Mouse (Mus musculus) ES-Bruce4 (cell line): Measurements from ENCODE around the gene Srsf2. TPM values are rescaled to one million over a fixed set of nuclear protein-coding genes. Genes with fewer than 3 reads are reported as not detected.
"Not testable (repeated sequence)": the region's sequence is repeated elsewhere in the genome, so short reads cannot be mapped to it uniquely, and the experiment has no call there.

Experiments
- H3K27ac ChIP-seq: 2 replicates; pipeline ENCODE4 v1.5.1; 2012; ENCODE audit warnings: low read length, inconsistent platforms; ENCODE audit not compliant: insufficient read depth
- H3K27me3 ChIP-seq: 2 replicates; pipeline ENCODE4 v1.6.1; 2012; ENCODE audit warnings: mild to moderate bottlenecking, low read length, inconsistent platforms; ENCODE audit not compliant: control insufficient read depth, poor library complexity, insufficient read depth, severe bottlenecking
- H3K36me3 ChIP-seq: 2 replicates; pipeline ENCODE4 v1.6.1; 2012; ENCODE audit warnings: inconsistent platforms, mild to moderate bottlenecking, low read length, moderate library complexity; ENCODE audit not compliant: control insufficient read depth, poor library complexity, insufficient read depth, severe bottlenecking
- H3K4me1 ChIP-seq: one replicate; pipeline ENCODE4 v1.8.1; 2011; ENCODE audit warnings: low read length; ENCODE audit not compliant: control insufficient read depth, insufficient read depth
- H3K4me3 ChIP-seq: 2 replicates; pipeline ENCODE4 v1.5.1; 2011; ENCODE audit warnings: low read depth, mild to moderate bottlenecking, low read length
- H3K9ac ChIP-seq: 2 replicates; pipeline ENCODE4 v1.6.1; 2012; ENCODE audit warnings: low read depth, mild to moderate bottlenecking, inconsistent platforms; ENCODE audit not compliant: poor library complexity, severe bottlenecking
- H3K9me3 ChIP-seq: replicated peaks from 2 replicates; pipeline ENCODE4 v1.6.1; 2012; ENCODE audit warnings: mild to moderate bottlenecking, low read length, inconsistent platforms; ENCODE audit not compliant: control insufficient read depth, poor library complexity, insufficient read depth, severe bottlenecking
- CTCF ChIP-seq: IDR thresholded peaks from one replicate; pipeline ENCODE4 v1.8.1; 2011; ENCODE audit warnings: low read depth, low read length
- EP300 ChIP-seq: IDR thresholded peaks from 2 replicates; pipeline ENCODE4 v1.6.1; 2011; ENCODE audit warnings: low read depth, low read length; ENCODE audit not compliant: insufficient read depth
- POLR2A ChIP-seq: IDR thresholded peaks from one replicate; pipeline ENCODE4 v1.8.1; 2011; ENCODE audit warnings: low read length; ENCODE audit not compliant: insufficient read depth
- polyA plus RNA-seq: library from polyadenylated mRNA; stranded (reverse); fragments of >200 nt; gene quantifications from 2 replicates; pipeline ENCODE4 v1.2.4, GENCODE M21; 2011; ENCODE audit warnings: low read depth; ENCODE audit not compliant: missing spikeins, insufficient read depth, insufficient read length

Gene Srsf2
- polyA plus RNA-seq, 1 experiment = 414 TPM

DNA sequence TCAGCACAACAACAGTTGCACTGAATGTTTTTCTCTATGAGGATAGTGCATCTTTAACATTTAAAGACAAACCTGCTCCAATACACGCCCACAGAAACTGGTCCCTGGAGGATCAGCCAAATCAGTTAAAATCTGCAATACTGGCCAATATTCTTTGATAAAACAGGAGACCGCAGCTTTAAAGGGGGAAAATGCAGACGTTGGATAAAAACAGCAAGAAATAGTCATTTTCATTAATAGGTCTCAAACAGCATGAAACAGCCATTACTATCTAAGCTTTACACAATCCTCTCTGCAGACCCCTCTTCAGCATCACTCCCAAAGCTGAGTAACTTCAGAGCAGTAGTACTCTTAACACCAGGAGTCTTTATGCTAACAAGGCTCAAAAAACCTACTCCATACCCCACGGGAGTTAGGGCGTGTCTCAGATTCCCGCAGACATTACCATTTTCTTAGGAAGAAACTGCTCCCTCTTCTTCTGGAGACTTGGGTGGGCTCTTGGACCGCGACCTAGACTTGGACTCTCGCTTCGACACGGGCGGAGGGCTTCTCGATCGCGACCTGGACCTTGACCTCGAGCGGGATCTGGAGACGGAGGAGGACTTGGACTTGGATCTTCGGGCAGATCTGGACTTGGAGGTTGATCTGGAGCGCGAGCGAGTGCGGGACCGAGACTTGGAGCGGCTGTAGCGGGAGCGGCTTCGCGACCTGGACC is 1.2 kb downstream of the Srsf2 start:
- Histone ChIP-seq H3K27me3 (no peaks in the 10 kb centered on the region), H3K27ac (peak overlapping the region; percentile 37), H3K4me1 (no peaks in the 10 kb centered on the region), H3K9ac (peak overlapping the region; percentile 88), H3K9me3 (no peaks in the 10 kb centered on the region), H3K36me3 (peaks cover 48% of the 10 kb centered on the region), H3K4me3 (peak overlapping the region; percentile 93)
- no peak for TF ChIP-seq POLR2A
- no peak for TF ChIP-seq CTCF
- no peak for TF ChIP-seq EP300

DNA sequence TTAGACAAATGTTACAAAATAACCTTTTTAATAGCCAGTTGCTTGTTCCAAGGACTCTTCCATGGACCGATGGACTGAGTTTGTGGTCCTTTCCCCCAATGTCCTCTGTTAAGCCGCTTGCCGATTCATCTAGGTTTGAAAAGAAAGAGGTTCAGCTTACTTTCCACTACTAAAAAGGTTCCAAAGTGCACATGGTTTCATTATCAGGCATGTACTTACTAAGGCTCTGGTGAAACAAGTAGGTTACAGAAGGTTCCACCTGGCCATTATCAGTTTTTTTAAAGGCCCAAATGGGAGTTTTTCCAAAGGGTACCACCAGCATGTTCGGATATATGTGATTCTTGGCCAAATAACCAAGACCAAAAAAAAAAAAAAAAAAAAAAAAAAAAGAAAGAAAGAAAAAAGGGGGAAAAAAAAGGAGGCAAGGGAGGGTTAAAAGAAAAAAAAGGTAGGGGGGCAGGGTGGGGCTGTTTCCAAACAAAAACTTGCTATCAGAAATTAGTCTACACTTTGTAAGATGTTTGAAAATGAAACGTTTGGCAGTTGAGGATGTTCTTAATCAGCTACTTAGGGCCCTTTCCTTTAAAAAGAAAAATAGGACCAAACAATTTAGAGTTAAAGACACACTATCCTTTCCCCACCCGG is 1.9 kb downstream of the Srsf2 start:
- Histone ChIP-seq H3K27ac (peak overlapping the region; percentile 54; the same call in 1 of the 2 replicates), H3K9me3 (no peaks in the 10 kb centered on the region), H3K9ac (peak overlapping the region; percentile 88), H3K4me1 (no peaks in the 10 kb centered on the region), H3K27me3 (no peaks in the 10 kb centered on the region), H3K36me3 (peaks cover 53% of the 10 kb centered on the region), H3K4me3 (peak overlapping the region; percentile 93)
- no peak for TF ChIP-seq CTCF
- TF ChIP-seq EP300 = no peak
- no peak for TF ChIP-seq POLR2A

DNA sequence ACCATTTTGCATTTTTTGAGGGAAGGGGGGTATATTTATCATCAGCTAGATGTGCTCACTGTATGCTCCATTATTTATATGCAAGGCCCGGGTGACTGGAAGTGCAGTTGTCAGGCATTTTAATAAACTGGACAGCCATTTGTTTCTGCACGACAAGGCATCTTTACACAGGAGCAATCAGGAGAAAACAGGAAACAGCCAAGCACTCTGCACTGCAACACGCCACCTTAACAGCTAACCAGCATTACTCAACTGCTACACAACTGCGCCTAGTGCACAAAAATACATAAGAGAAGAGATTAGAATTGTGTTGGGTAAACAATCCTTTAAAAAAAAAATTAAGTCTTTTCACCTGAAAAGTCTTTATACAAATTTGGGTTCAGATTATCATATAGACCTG is 2.8 kb downstream of the Srsf2 start:
- peak overlapping the region; percentile 68 for H3K4me3 ChIP-seq
- H3K36me3 ChIP-seq = peaks cover 54% of the 10 kb centered on the region
- H3K9ac ChIP-seq = peak overlapping the region; percentile 88; the same call in 1 of the 2 replicates
- no peaks in the 10 kb centered on the region for H3K27me3 ChIP-seq
- no peaks in the 10 kb centered on the region for H3K9me3 ChIP-seq
- TF ChIP-seq POLR2A (no peak), CTCF (no peak), EP300 (no peak)
- H3K4me1 ChIP-seq = no peaks in the 10 kb centered on the region
- H3K27ac ChIP-seq = no peak overlapping the region

DNA sequence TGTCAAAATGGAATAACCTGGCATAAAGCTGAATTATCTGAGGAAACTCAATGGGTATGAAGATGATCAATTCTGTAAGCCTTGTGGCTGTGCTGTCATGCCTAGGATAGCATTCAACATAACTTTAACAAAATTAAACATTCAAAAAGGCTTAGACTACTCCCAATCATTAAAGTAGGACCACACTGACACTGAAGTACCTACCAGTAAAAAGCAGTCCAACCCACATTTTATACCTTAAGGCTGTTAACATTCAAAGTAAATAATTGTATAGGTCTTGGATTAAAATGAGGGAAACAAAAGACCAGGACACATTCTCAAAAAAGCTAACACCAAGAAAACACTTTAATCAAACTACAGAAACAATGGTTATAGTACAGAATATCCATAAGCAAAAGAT is 3.3 kb downstream of the Srsf2 start:
- Histone ChIP-seq H3K36me3 (peaks cover 54% of the 10 kb centered on the region), H3K9me3 (no peaks in the 10 kb centered on the region), H3K27me3 (no peaks in the 10 kb centered on the region), H3K4me3 (no peak overlapping the region), H3K27ac (no peak overlapping the region), H3K9ac (no peak overlapping the region; the same call in 1 of the 2 replicates), H3K4me1 (no peaks in the 10 kb centered on the region)
- no peak for TF ChIP-seq CTCF
- no peak for TF ChIP-seq EP300
- TF ChIP-seq POLR2A = no peak

DNA sequence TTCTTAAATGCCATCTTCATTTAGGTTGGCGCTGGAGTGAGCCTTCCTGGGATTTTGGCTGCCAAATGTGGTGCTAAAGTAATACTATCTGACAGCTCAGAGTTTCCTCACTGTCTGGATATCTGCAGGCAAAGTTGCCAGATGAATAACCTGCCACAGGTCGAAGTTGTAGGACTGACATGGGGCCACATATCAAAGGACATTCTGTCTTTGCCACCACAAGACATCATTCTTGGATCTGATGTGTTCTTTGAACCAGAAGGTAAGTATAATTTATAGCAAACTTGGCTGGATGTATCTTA is 4.1 kb downstream of the Srsf2 start:
- not testable (repeated sequence) for H3K4me1 ChIP-seq, H3K27me3 ChIP-seq, H3K9me3 ChIP-seq, H3K9ac ChIP-seq, H3K4me3 ChIP-seq, H3K27ac ChIP-seq
- H3K36me3 ChIP-seq = peaks cover 54% of the 10 kb centered on the region

DNA sequence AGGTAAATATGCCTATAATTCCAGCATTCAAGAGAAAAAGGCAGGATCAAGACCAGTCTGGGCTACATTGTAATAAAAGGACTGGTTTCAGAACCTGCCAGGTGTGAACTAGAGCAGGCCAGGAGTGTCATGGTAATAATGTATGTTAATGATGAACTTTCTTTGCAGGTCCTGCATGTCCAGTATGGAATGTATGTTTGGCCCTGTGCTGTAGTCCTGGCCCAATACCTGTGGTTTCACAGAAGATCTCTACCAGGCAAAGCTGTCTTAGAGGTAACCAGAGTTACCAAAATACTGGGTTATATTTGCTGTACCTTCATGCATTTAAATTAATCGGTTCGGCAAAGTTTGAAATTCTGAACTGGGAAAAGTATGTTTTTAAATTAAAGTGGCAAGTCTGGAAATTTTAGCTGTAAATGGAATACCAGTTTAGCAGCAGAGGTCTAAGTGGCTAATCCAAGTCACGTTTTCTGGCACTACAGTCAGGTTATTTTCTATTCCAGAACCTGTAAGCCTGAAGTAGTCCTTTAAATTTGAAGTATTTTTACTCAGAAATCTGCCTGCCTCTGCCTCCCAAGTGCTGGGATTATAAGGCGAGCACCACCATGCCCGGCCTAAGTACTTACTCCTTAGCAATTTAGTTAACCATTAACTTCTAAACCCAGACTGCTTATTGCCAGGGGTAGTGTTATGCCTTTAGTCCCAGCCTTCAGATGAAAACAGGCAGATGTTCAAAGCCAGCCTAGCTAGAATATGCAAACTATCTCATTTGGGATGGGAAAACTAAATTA is 4.6 kb downstream of the Srsf2 start:
- H3K27ac ChIP-seq = no peak overlapping the region
- no peaks in the 10 kb centered on the region for H3K27me3 ChIP-seq
- H3K9ac ChIP-seq = no peak overlapping the region
- peaks cover 54% of the 10 kb centered on the region for H3K36me3 ChIP-seq
- H3K4me3 ChIP-seq = no peak overlapping the region
- no peaks in the 10 kb centered on the region for H3K9me3 ChIP-seq
- no peak for TF ChIP-seq EP300
- TF ChIP-seq POLR2A = no peak
- TF ChIP-seq CTCF = no peak
- H3K4me1 ChIP-seq = no peaks in the 10 kb centered on the region
